Mouse (Mus musculus) ES-Bruce4 (cell line): ENCODE results near the gene Mesp2.

ENCODE experiments used
- CTCF ChIP-seq: IDR thresholded peaks from one replicate; pipeline ENCODE4 v1.8.1; 2011; ENCODE audit warnings: low read depth, low read length
- EP300 ChIP-seq: IDR thresholded peaks from 2 replicates; pipeline ENCODE4 v1.6.1; 2011; ENCODE audit warnings: low read depth, low read length; ENCODE audit not compliant: insufficient read depth

DNA sequence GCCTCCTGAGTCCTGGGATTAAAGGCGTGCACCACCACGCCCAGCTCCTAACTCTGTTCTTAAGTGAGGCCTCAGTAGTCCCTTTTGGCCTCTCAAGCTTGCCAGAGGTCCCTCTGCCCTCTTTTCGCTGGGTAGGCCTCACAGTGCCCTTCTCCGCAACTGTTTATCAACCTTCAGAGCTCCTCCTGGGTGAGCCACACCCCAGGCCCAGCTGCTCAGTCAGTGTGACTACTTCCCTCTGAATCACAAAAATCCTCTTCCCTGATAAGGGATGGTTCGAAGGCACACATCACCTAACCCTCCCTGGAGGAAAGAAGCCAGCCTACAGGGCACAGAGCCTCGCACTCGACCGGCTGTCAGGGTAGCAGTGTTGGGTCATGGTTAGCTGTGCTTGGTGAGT lies 51.3 kb downstream of the Mesp2 start:
- TF ChIP-seq CTCF (no peak), EP300 (no peak)
